28 mouse cellular contexts compared by ENCODE assay signal in genomic region chr7:140247216-140247615, GRCm38 (mm10). TPM values are rescaled to one million over a fixed set of nuclear protein-coding genes. Genes with fewer than 3 reads are reported as not detected.
"Had no signal": no experiment of that assay in that cellular context is flagged by ENCODE, and none has a peak within 500 bp of the region (broad histone marks: within the 10 kb centered on the region; RNA-seq: fewer than 3 reads in every experiment).

Gene 5830411N06Rik (plus strand): TSS chr7:140247284.

- H3K36me3 ChIP-seq: forebrain, embryonic 15.5 days; heart, embryonic 13.5 days; heart, embryonic 15.5 days; hindbrain, embryonic 13.5 days; hindbrain, embryonic 15.5 days; limb, embryonic 13.5 days; limb, embryonic 15.5 days; liver, embryonic 12.5 days had no signal

- H3K27ac ChIP-seq: forebrain, embryonic 15.5 days; heart, adult 2 months; heart, embryonic 13.5 days; heart, embryonic 15.5 days; hindbrain, embryonic 13.5 days; hindbrain, embryonic 15.5 days; hindbrain, postnatal 0 days; kidney, postnatal 0 days; limb, embryonic 13.5 days; limb, embryonic 15.5 days; liver, embryonic 12.5 days; liver, embryonic 14.5 days had no signal

- H3K4me1 ChIP-seq: forebrain, embryonic 15.5 days; heart, embryonic 13.5 days; heart, embryonic 15.5 days; hindbrain, embryonic 13.5 days; hindbrain, embryonic 15.5 days; limb, embryonic 13.5 days; limb, embryonic 15.5 days; liver, embryonic 12.5 days had no signal

- DNase-seq: forebrain, postnatal 0 days; gastrocnemius, postnatal 14 days; gastrocnemius, postnatal 36 days; heart, adult 11 months; heart, adult 2 months; heart, postnatal 14 days; heart, postnatal 36 days; kidney, adult 18-20 months; layer of hippocampus, adult 9-11 months; layer of hippocampus, postnatal 36 days; left cerebral cortex, postnatal 4 days had no signal

- H3K9ac ChIP-seq: forebrain, embryonic 15.5 days; forebrain, postnatal 0 days; heart, embryonic 13.5 days; heart, embryonic 15.5 days; hindbrain, embryonic 13.5 days; hindbrain, embryonic 15.5 days; limb, embryonic 13.5 days; limb, embryonic 15.5 days; liver, embryonic 12.5 days; liver, embryonic 14.5 days had no signal

- H3K9me3 ChIP-seq: forebrain, embryonic 15.5 days; heart, embryonic 15.5 days; limb, embryonic 13.5 days; limb, embryonic 15.5 days; liver, embryonic 12.5 days had no signal

- H3K27me3 ChIP-seq: forebrain, embryonic 15.5 days; heart, embryonic 13.5 days; heart, embryonic 15.5 days; hindbrain, embryonic 13.5 days; hindbrain, embryonic 15.5 days; limb, embryonic 13.5 days; limb, embryonic 15.5 days; liver, embryonic 12.5 days had no signal

- H3K4me2 ChIP-seq: forebrain, embryonic 15.5 days; heart, embryonic 11.5 days; heart, embryonic 13.5 days; heart, embryonic 15.5 days; hindbrain, embryonic 13.5 days; hindbrain, embryonic 15.5 days; limb, embryonic 13.5 days; limb, embryonic 15.5 days; liver, embryonic 12.5 days had no signal

- H3K4me3 ChIP-seq: forebrain, embryonic 15.5 days; heart, adult 2 months; heart, embryonic 13.5 days; heart, embryonic 15.5 days; hindbrain, embryonic 13.5 days; hindbrain, embryonic 15.5 days; limb, embryonic 13.5 days; limb, embryonic 15.5 days; liver, embryonic 12.5 days had no signal

- ATAC-seq: forebrain, embryonic 15.5 days; forebrain, postnatal 0 days; hindbrain, postnatal 0 days; intestine, embryonic 16.5 days; liver, embryonic 12.5 days had no signal

RNA-seq across cellular contexts. Expression of gene 5830411N06Rik, which starts in this region (rescaled TPM):
- polyA plus RNA-seq: forebrain, embryonic 15.5 days; forebrain, postnatal 0 days; heart, embryonic 11.5 days; heart, embryonic 13.5 days; heart, postnatal 0 days; hindbrain, embryonic 11.5 days; hindbrain, embryonic 13.5 days; hindbrain, embryonic 15.5 days; hindbrain, postnatal 0 days; intestine, embryonic 16.5 days; kidney, postnatal 0 days; limb, embryonic 11.5 days; limb, embryonic 13.5 days; limb, embryonic 15.5 days; liver, adult 2 months; liver, embryonic 12.5 days; liver, embryonic 14.5 days had no signal
